Mouse (Mus musculus): ENCODE data around the gene Kdm4a.

- TF ChIP-seq CTCF (IDR thresholded peaks at IDR 0.05; ENCODE audit: borderline replicate concordance, insufficient read depth, low read length) (no peak), POLR2A (IDR thresholded peaks at IDR 0.05; ENCODE audit: low read depth, low read length) (no peak)
These were observed 81.3 kb downstream of the Kdm4a start for GRCm38 (mm10) chr4:118098571-118098970.
